Mouse (Mus musculus) myocyte (in vitro differentiated cells): ENCODE measurements around the gene Apaf1. TPM values are rescaled to one million over a fixed set of nuclear protein-coding genes. Genes with fewer than 3 reads are reported as not detected.

Experiments used
- H3K27me3 ChIP-seq: one replicate; pipeline ENCODE4 v1.6.1; 2011; ENCODE audit not compliant: control insufficient read depth, insufficient read depth, insufficient read length
- H3K36me3 ChIP-seq: one replicate; pipeline ENCODE4 v1.6.1; 2011; ENCODE audit not compliant: control insufficient read depth, insufficient read depth
- H3K4me2 ChIP-seq: one replicate; pipeline ENCODE4 v1.6.1; 2011; ENCODE audit warnings: low read depth, control low read depth
- H3K4me3 ChIP-seq: one replicate; pipeline ENCODE4 v1.5.1; 2011; ENCODE audit warnings: mild to moderate bottlenecking, control low read depth, moderate library complexity
- H3K79me2 ChIP-seq: one replicate; pipeline ENCODE4 v1.6.1; 2011; ENCODE audit not compliant: control insufficient read depth, insufficient read depth
- H3ac ChIP-seq: one replicate; pipeline ENCODE4 v1.6.1; 2011; ENCODE audit not compliant: control insufficient read depth, insufficient read length
- CEBPB ChIP-seq: IDR thresholded peaks from 2 replicates; pipeline ENCODE4 v1.6.1; 2011; ENCODE audit warnings: mild to moderate bottlenecking, moderate library complexity; ENCODE audit not compliant: poor library complexity, insufficient read depth, severe bottlenecking
- E2F4 ChIP-seq: IDR thresholded peaks from one replicate; pipeline ENCODE4 v1.6.1; 2011; ENCODE audit warnings: mild to moderate bottlenecking, control low read depth, moderate library complexity; ENCODE audit not compliant: insufficient read depth
- MAX ChIP-seq: IDR thresholded peaks from one replicate; pipeline ENCODE4 v1.6.1; 2011; ENCODE audit warnings: low read depth, mild to moderate bottlenecking, control low read depth
- MYOD1 ChIP-seq, 3 experiments: IDR thresholded peaks; one replicate each; pipeline ENCODE4 v1.6.1; 2011; ENCODE audit warnings: control low read depth in 2 of 3, low read depth in 2 of 3, mild to moderate bottlenecking in 2 of 3, moderate library complexity in 1 of 3; ENCODE audit not compliant: insufficient read length in 2 of 3, control insufficient read depth in 1 of 3
- MYOG ChIP-seq, 3 experiments: IDR thresholded peaks; one replicate each; pipeline ENCODE4 v1.6.1; 2011; ENCODE audit warnings: control low read depth in 2 of 3, low read depth in 2 of 3, mild to moderate bottlenecking in 2 of 3; ENCODE audit not compliant: insufficient read length in 2 of 3, control insufficient read depth in 1 of 3, insufficient read depth in 1 of 3
- POLR2A ChIP-seq: IDR thresholded peaks from one replicate; pipeline ENCODE4 v1.6.1; 2011; ENCODE audit warnings: low read depth, mild to moderate bottlenecking, control low read depth, moderate library complexity; ENCODE audit not compliant: insufficient read length
- POLR2AphosphoS2 ChIP-seq: IDR thresholded peaks from one replicate; pipeline ENCODE4 v1.6.1; 2011; ENCODE audit warnings: low read depth, control low read depth; ENCODE audit not compliant: insufficient read length
- REST ChIP-seq: IDR thresholded peaks from one replicate; pipeline ENCODE4 v1.6.1; 2011; ENCODE audit warnings: mild to moderate bottlenecking, control low read depth, moderate library complexity; ENCODE audit not compliant: insufficient read depth, insufficient read length
- SRF ChIP-seq: IDR thresholded peaks from one replicate; pipeline ENCODE4 v1.6.1; 2011; ENCODE audit warnings: low read depth; ENCODE audit not compliant: control insufficient read depth, insufficient read length
- TCF12 ChIP-seq: IDR thresholded peaks from one replicate; pipeline ENCODE4 v1.6.1; 2011; ENCODE audit warnings: mild to moderate bottlenecking, control low read depth; ENCODE audit not compliant: poor library complexity, insufficient read depth, severe bottlenecking
- TCF3 ChIP-seq: IDR thresholded peaks from one replicate; pipeline ENCODE4 v1.6.1; 2011; ENCODE audit warnings: low read depth, control low read depth; ENCODE audit not compliant: insufficient read length
- USF1 ChIP-seq: IDR thresholded peaks from one replicate; pipeline ENCODE4 v1.6.1; 2011; ENCODE audit warnings: low read depth, mild to moderate bottlenecking, control low read depth, moderate library complexity
- polyA plus RNA-seq: library from polyadenylated mRNA; unstranded; fragments of >200 nt; fragmentation: generic; extraction: Trizol; gene quantifications from one replicate; pipeline ENCODE4 v1.2.1, GENCODE M21; 2012; ENCODE audit warnings: missing spikeins

Apaf1 gene
- polyA plus RNA-seq, 1 experiment: 4.3 TPM

DNA sequence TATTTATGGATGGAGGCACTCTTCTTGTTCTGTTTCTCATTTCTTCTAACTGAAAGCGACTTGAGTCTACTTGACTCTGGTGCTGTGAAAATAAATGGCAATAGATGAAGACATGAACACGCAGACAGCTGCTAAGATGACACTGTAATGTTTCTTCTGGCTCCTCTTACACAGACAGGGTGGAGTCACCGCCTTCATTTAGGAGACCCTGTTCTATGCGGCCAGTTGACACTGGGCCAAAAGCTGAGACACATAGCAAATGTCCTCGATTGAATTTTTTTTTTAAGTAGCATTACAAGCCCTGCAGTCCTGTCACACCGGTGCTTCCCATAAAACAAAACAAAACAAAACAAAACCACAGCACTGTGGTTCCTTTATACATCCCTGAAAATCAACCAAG is 128.7 kb downstream of the Apaf1 start:
- Histone ChIP-seq H3K27me3 (no peaks in the 10 kb centered on the region), H3K79me2 (no peaks in the 10 kb centered on the region), H3K4me3 (no peak overlapping the region), H3K36me3 (no peaks in the 10 kb centered on the region), H3K4me2 (peak overlapping the region; percentile 70), H3ac (no peak overlapping the region)
- TF ChIP-seq SRF: no peak
- no peak for TF ChIP-seq MAX
- TF ChIP-seq TCF3: no peak
- no peak for TF ChIP-seq USF1
- TF ChIP-seq TCF12: no peak
- TF ChIP-seq E2F4: no peak

DNA sequence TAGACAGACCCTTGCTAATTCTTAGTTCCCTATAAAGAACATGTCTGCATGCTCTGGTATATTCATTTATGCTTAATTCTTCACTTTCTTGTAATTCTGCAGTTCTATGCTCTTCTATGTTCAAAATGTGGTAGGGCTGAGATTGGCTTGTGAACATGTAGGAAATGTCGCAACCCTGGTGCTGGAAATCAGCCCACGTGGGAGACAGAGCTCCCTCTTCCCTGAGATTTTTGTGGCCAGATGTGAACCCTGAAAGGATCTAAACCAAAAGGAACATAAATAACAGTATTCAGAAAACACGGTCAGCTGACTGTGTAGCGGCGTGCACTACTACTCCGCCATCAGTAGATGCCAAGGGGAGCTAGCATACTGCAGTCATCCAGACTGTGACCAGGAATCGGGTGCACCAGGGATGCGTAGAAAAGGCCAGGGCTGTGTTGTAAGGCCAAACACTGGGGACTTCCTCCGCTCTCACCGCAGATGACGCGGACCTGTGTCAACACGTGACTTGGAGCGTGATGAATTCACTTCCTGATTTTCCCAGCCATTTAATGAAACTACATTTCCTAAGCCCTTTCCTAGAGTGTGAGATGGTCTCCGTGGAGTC is 129.4 kb downstream of the Apaf1 start:
- no peak overlapping the region for H3ac ChIP-seq
- no peaks in the 10 kb centered on the region for H3K79me2 ChIP-seq
- H3K4me3 ChIP-seq: no peak overlapping the region
- TF ChIP-seq REST (no peak), POLR2A (no peak), CEBPB (0 out of 2 replicates have a peak, but pooled peaks have one; percentile 26), USF1 (peak; percentile 47)
- H3K36me3 ChIP-seq: no peaks in the 10 kb centered on the region
- peak overlapping the region; percentile 70 for H3K4me2 ChIP-seq
- no peaks in the 10 kb centered on the region for H3K27me3 ChIP-seq

DNA sequence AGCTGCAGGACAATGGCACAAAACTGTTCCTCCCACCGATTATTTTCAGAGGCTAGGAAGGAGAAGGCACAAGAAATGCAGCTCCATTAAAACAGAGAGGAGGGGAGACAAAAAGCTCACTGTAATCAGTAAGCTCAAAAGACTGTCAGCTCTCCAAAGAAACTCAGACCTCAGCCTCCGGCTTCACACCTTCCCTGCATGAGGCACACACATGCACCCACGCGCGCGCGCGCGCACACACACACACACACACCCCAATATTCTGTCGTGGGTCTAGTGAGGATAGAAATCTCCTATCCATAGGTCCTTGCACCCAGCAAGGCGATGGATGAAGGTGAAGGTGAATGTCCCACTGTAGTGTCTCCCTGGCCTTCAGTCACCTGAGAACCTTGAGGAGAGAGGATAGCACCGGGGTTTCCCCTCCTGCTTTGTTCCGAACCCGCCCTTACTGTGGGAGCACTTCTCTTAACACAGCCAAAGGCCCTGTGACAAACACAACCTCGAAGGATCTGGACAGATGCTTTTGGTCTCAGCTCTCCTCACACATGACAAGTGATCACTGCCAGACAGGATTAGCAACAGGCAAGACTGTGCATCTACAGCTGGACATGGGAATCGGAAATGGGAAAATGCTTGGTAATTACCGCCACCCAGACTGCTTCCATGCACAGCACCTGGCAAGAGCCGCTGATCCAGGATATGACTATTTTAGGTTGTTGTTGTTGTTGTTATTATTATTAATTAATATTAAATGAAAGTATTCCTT is 134.8 kb downstream of the Apaf1 start:
- peak in 2 of 3 experiments; percentile 32 to 63 for TF ChIP-seq MYOD1 (IDR thresholded peaks at IDR 0.05; ENCODE audit: control insufficient read depth in 1 of 3, insufficient read length in 2 of 3, low read depth in 2 of 3)
- peak in 2 of 3 experiments; percentile 37 to 61 for TF ChIP-seq MYOG (IDR thresholded peaks at IDR 0.05; ENCODE audit: control insufficient read depth in 1 of 3, insufficient read depth in 1 of 3, insufficient read length in 2 of 3, low read depth in 2 of 3)
- no peak for TF ChIP-seq CEBPB
- TF ChIP-seq TCF12: peak; percentile 33
- Histone ChIP-seq H3K36me3 (no peaks in the 10 kb centered on the region), H3K27me3 (peaks cover 4% of the 10 kb centered on the region), H3K4me3 (no peak overlapping the region), H3K79me2 (no peaks in the 10 kb centered on the region), H3ac (no peak overlapping the region), H3K4me2 (peak overlapping the region; percentile 45)

DNA sequence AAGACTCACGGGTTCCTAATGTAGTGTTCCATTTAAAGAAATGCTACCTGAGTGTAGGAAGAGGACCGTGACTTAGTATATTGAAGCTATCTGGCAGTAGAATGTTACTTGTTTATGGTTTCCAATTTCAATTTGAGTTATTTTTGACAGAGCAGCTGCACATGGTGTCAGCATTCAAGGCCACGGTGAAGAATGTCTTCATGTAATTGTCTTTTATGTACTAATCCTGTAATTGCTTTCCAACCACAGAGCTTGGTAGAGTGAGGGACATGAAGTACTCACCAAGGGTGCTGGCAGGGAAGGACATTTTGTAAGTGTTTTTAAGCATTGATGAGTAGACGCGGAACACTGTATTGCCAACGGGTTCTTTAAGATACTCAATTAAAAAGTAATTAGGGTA is 135.5 kb downstream of the Apaf1 start:
- no peaks in the 10 kb centered on the region for H3K79me2 ChIP-seq
- no peak for TF ChIP-seq SRF
- no peak for TF ChIP-seq TCF3
- TF ChIP-seq MYOD1 (IDR thresholded peaks at IDR 0.05; ENCODE audit: control insufficient read depth in 1 of 3, insufficient read length in 2 of 3, low read depth in 2 of 3): peak in 2 of 3 experiments; percentile 38 to 59
- TF ChIP-seq CEBPB: no peak
- TF ChIP-seq USF1: no peak
- no peak for TF ChIP-seq REST
- TF ChIP-seq MYOG (IDR thresholded peaks at IDR 0.05; ENCODE audit: control insufficient read depth in 1 of 3, insufficient read depth in 1 of 3, insufficient read length in 2 of 3, low read depth in 2 of 3): peak in 1 of 3 experiments; percentile 56
- TF ChIP-seq POLR2AphosphoS2: no peak

DNA sequence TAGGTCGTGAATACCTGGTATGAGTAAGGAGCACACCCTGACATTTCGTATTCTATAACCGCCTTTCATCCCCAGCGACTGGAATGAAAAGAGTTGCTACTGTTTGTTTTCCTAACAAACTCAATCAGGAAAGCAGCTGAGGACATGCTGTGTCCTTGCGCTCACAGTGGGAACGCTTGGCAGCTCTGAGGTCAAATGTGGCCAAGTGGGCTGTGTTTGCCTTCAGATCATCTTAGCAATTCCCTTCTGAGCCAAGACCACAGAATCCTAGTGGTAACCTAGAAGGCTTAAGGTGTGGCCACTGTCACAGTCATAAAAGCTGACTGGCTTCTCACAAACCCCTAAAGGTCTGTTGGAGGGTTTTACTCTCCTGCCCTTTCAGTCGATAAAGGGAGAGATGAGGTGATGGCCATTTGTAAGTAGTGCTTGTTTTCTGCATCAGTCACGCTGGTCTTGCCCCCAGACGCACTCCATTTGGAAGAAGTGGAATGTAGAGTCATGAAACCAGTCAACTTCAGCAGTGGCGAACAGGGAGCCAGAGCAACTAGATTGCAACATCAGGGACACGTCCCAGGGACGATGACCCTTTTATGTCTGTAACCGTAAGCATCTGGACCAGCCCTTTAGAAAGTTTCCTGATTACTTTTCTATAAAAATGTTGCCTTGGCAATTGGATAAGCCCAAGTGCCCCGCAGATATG is 140.4 kb downstream of the Apaf1 start:
- Histone ChIP-seq H3K79me2 (no peaks in the 10 kb centered on the region), H3K27me3 (peaks cover 4% of the 10 kb centered on the region), H3K4me2 (no peak overlapping the region), H3K36me3 (no peaks in the 10 kb centered on the region), H3K4me3 (no peak overlapping the region), H3ac (no peak overlapping the region)
- no peak for TF ChIP-seq POLR2AphosphoS2
- TF ChIP-seq MAX: no peak
- no peak for TF ChIP-seq USF1
- no peak for TF ChIP-seq POLR2A
- TF ChIP-seq MYOD1 (IDR thresholded peaks at IDR 0.05; ENCODE audit: control insufficient read depth in 1 of 3, insufficient read length in 2 of 3, low read depth in 2 of 3): peak in 1 of 3 experiments; percentile 37
- no peak for TF ChIP-seq CEBPB
- peak; percentile 34 for TF ChIP-seq TCF3
- peak in 1 of 3 experiments; percentile 70 for TF ChIP-seq MYOG (IDR thresholded peaks at IDR 0.05; ENCODE audit: control insufficient read depth in 1 of 3, insufficient read depth in 1 of 3, insufficient read length in 2 of 3, low read depth in 2 of 3)

More for the DNA sequence above, 135.5 kb downstream of the Apaf1 start:
- H3K36me3 ChIP-seq: no peaks in the 10 kb centered on the region
- peaks cover 4% of the 10 kb centered on the region for H3K27me3 ChIP-seq
- peak overlapping the region; percentile 50 for H3K4me2 ChIP-seq
- H3K4me3 ChIP-seq: no peak overlapping the region
- no peak overlapping the region for H3ac ChIP-seq
